Comparison of ENCODE assay signal across 8 mouse cellular contexts in genomic region chr13:6998508-6999278, GRCm38 (mm10).
DNase-seq lines count a peak whose midpoint lies in the region; ATAC-seq and TF ChIP-seq lines count a peak whose summit lies in the region.
"Not testable (repeated sequence)": the region's sequence is repeated elsewhere in the genome, so short reads cannot be mapped to it uniquely, and the experiment has no call there.

No protein-coding gene starts in this region.

- not testable (repeated sequence) for H3K36me3 ChIP-seq in embryonic facial prominence, embryonic 10.5 days (replicated peaks); forebrain, embryonic 11.5 days (ENCODE audit: control insufficient read depth, insufficient read depth, low read length); forebrain, embryonic 16.5 days (ENCODE audit: control insufficient read depth, insufficient read depth); hindbrain, embryonic 16.5 days (ENCODE audit: control insufficient read depth, insufficient read depth, low read length); midbrain, embryonic 12.5 days; midbrain, postnatal 0 days (ENCODE audit: insufficient read depth, low read length)

- H3K4me3 ChIP-seq in embryonic facial prominence, embryonic 10.5 days; forebrain, embryonic 11.5 days (ENCODE audit: low read depth, low read length); forebrain, embryonic 16.5 days (replicated peaks; ENCODE audit: low read length); hindbrain, embryonic 16.5 days (ENCODE audit: low read length); midbrain, embryonic 12.5 days; midbrain, postnatal 0 days (ENCODE audit: low read depth, low read length): not testable (repeated sequence)

- not testable (repeated sequence) for H3K27me3 ChIP-seq in embryonic facial prominence, embryonic 10.5 days (replicated peaks; ENCODE audit: low read depth, poor library complexity, severe bottlenecking); forebrain, embryonic 11.5 days (ENCODE audit: control insufficient read depth, insufficient read depth, low read length); forebrain, embryonic 16.5 days (replicated peaks; ENCODE audit: control insufficient read depth, insufficient read depth, low read length); hindbrain, embryonic 16.5 days (replicated peaks; ENCODE audit: control insufficient read depth, insufficient read depth, low read length); midbrain, embryonic 12.5 days; midbrain, postnatal 0 days (ENCODE audit: insufficient read depth, low read length)

- peak; percentile 58 for DNase-seq in brain, adult 2 months (ENCODE audit: low read depth, low spot score)
- DNase-seq in embryonic facial prominence, embryonic 10.5 days (ENCODE audit: low spot score), result peak; percentile 12
- not testable (repeated sequence) for DNase-seq in forebrain, embryonic 11.5 days (ENCODE audit: low spot score)
- peak; percentile 31 for DNase-seq in midbrain, postnatal 0 days (ENCODE audit: low spot score)
- DNase-seq in right cerebral cortex, adult 2 months (ENCODE audit: low spot score in 2 of 2), result peak; percentile 2 to 5

- H3K4me1 ChIP-seq in embryonic facial prominence, embryonic 10.5 days; forebrain, embryonic 11.5 days (replicated peaks; ENCODE audit: control insufficient read depth, insufficient read depth, low read length); forebrain, embryonic 16.5 days (replicated peaks; ENCODE audit: control insufficient read depth, insufficient read depth, low read length); hindbrain, embryonic 16.5 days (ENCODE audit: control insufficient read depth, insufficient read depth, low read depth, low read length); midbrain, embryonic 12.5 days; midbrain, postnatal 0 days (ENCODE audit: insufficient read depth, low read length): not testable (repeated sequence)

- peak; percentile 74 for ATAC-seq in forebrain, embryonic 11.5 days (replicated peaks; ENCODE audit: low FRiP score)
- peak; percentile 75 for ATAC-seq in forebrain, embryonic 16.5 days
- peak; percentile 77 for ATAC-seq in hindbrain, embryonic 16.5 days
- ATAC-seq in midbrain, embryonic 12.5 days (ENCODE audit: low FRiP score, low read depth), result peak; percentile 84
- ATAC-seq in midbrain, postnatal 0 days (ENCODE audit: low FRiP score), result peak; percentile 81

- WGBS in embryonic facial prominence, embryonic 10.5 days, result 50% methylated on average over 10 of the region's 10 CpGs
- WGBS in forebrain, embryonic 11.5 days, result 28% methylated on average over 9 of the region's 10 CpGs
- 20% methylated on average over 10 of the region's 10 CpGs for WGBS in forebrain, embryonic 16.5 days
- 38% methylated on average over 10 of the region's 10 CpGs for WGBS in hindbrain, embryonic 16.5 days
- WGBS in midbrain, embryonic 12.5 days, result 26% methylated on average over 10 of the region's 10 CpGs
- 15% methylated on average over 10 of the region's 10 CpGs for WGBS in midbrain, postnatal 0 days

- H3K9ac ChIP-seq in forebrain, embryonic 11.5 days (ENCODE audit: low read length), result 0 out of 2 replicates have a peak overlapping the region, but pooled peaks have one; percentile 8
- not testable (repeated sequence) for H3K9ac ChIP-seq in forebrain, embryonic 16.5 days (replicated peaks; ENCODE audit: low read depth, low read length); hindbrain, embryonic 16.5 days (ENCODE audit: low read depth, low read length); midbrain, embryonic 12.5 days (replicated peaks); midbrain, postnatal 0 days (replicated peaks; ENCODE audit: low read length, poor library complexity, severe bottlenecking)

- H3K4me2 ChIP-seq in forebrain, embryonic 11.5 days (ENCODE audit: low read depth, low read length, severe bottlenecking); forebrain, embryonic 16.5 days (ENCODE audit: low read length); hindbrain, embryonic 16.5 days (ENCODE audit: low read length): not testable (repeated sequence)
- peak overlapping the region; percentile 26 for H3K4me2 ChIP-seq in midbrain, embryonic 12.5 days (replicated peaks)
- H3K4me2 ChIP-seq in midbrain, postnatal 0 days (ENCODE audit: low read depth, low read length, poor library complexity, severe bottlenecking), result peak overlapping the region; percentile 35

- not testable (repeated sequence) for TF ChIP-seq CTCF in midbrain, postnatal 0 days (IDR thresholded peaks at IDR 0.05)

- not testable (repeated sequence) for H3K27ac ChIP-seq in embryonic facial prominence, embryonic 10.5 days (replicated peaks); forebrain, embryonic 16.5 days (ENCODE audit: low read length); hindbrain, embryonic 16.5 days (ENCODE audit: low read depth, low read length)
- 0 out of 2 replicates have a peak overlapping the region, but pooled peaks have one; percentile 31 for H3K27ac ChIP-seq in forebrain, embryonic 11.5 days (ENCODE audit: low read depth, low read length)
- H3K27ac ChIP-seq in midbrain, embryonic 12.5 days (replicated peaks), result peak overlapping the region; percentile 54; the same call in 1 of the 2 replicates
- peak overlapping the region; percentile 68; the same call in 1 of the 2 replicates for H3K27ac ChIP-seq in midbrain, postnatal 0 days (ENCODE audit: low read depth, low read length)

- not testable (repeated sequence) for H3K9me3 ChIP-seq in embryonic facial prominence, embryonic 10.5 days; forebrain, embryonic 11.5 days (ENCODE audit: control insufficient read depth, low read length); forebrain, embryonic 16.5 days (ENCODE audit: control insufficient read depth, low read length); hindbrain, embryonic 16.5 days (ENCODE audit: control insufficient read depth, low read length); midbrain, embryonic 12.5 days; midbrain, postnatal 0 days (ENCODE audit: low read length)
